ENCODE assay signal across 9 mouse cellular contexts in genomic region chr13:52583943-52584562, GRCm38 (mm10). TPM values are rescaled to one million over a fixed set of nuclear protein-coding genes. Genes with fewer than 3 reads are reported as not detected.
DNase-seq lines count a peak whose midpoint lies in the region; ATAC-seq and TF ChIP-seq lines count a peak whose summit lies in the region.
"Had no signal": no experiment of that assay in that cellular context is flagged by ENCODE, and none has a peak within 500 bp of the region (broad histone marks: within the 10 kb centered on the region; RNA-seq: fewer than 3 reads in every experiment).

No protein-coding gene starts in this region.

- H3K4me3 ChIP-seq in forebrain, embryonic 10.5 days: peak overlapping the region; percentile 65
- no peak overlapping the region for H3K4me3 ChIP-seq in forebrain, embryonic 16.5 days (replicated peaks; ENCODE audit: low read length)
- no peak overlapping the region for H3K4me3 ChIP-seq in neural tube, embryonic 11.5 days (ENCODE audit: low read depth, low read length)
- peak overlapping the region; percentile 66 for H3K4me3 ChIP-seq in limb, embryonic 14.5 days (replicated peaks; ENCODE audit: low read length)
- peak overlapping the region; percentile 66 for H3K4me3 ChIP-seq in stomach, embryonic 15.5 days (replicated peaks)

- no peaks in the 10 kb centered on the region for H3K36me3 ChIP-seq in forebrain, embryonic 10.5 days (replicated peaks)
- no peaks in the 10 kb centered on the region for H3K36me3 ChIP-seq in forebrain, embryonic 16.5 days (ENCODE audit: control insufficient read depth, insufficient read depth)
- H3K36me3 ChIP-seq in neural tube, embryonic 11.5 days (ENCODE audit: control insufficient read depth, insufficient read depth, low read length): no peaks in the 10 kb centered on the region
- H3K36me3 ChIP-seq in limb, embryonic 14.5 days (ENCODE audit: control insufficient read depth, insufficient read depth, low read length): no peaks in the 10 kb centered on the region
- no peaks in the 10 kb centered on the region for H3K36me3 ChIP-seq in stomach, embryonic 15.5 days

- 29% methylated on average over 13 of the region's 13 CpGs for WGBS in forebrain, embryonic 10.5 days
- 27% methylated on average over 13 of the region's 13 CpGs for WGBS in forebrain, embryonic 16.5 days
- 25% methylated on average over 13 of the region's 13 CpGs for WGBS in neural tube, embryonic 11.5 days
- 22% methylated on average over 13 of the region's 13 CpGs for WGBS in limb, embryonic 14.5 days
- WGBS in stomach, embryonic 15.5 days: 22% methylated on average over 13 of the region's 13 CpGs

- no peak for TF ChIP-seq POLR2A in limb, embryonic 14.5 days (IDR thresholded peaks at IDR 0.05; ENCODE audit: borderline replicate concordance, extremely low read depth, insufficient read depth, insufficient read length)

- H3K9ac ChIP-seq in forebrain, embryonic 16.5 days (replicated peaks; ENCODE audit: low read depth, low read length): no peak overlapping the region
- no peak overlapping the region for H3K9ac ChIP-seq in neural tube, embryonic 11.5 days (ENCODE audit: low read length)
- no peak overlapping the region for H3K9ac ChIP-seq in limb, embryonic 14.5 days (ENCODE audit: low read depth, low read length, severe bottlenecking)
- H3K9ac ChIP-seq in stomach, embryonic 15.5 days: no peak overlapping the region

- ATAC-seq in forebrain, embryonic 16.5 days: no peak
- no peak for ATAC-seq in neural tube, embryonic 11.5 days (ENCODE audit: insufficient read depth, low FRiP score, low TSS enrichment)
- no peak for ATAC-seq in limb, embryonic 14.5 days (ENCODE audit: low FRiP score, low read depth)
- ATAC-seq in stomach, embryonic 15.5 days (ENCODE audit: insufficient read depth, low FRiP score, low read depth): no peak

- H3K9me3 ChIP-seq in forebrain, embryonic 10.5 days: no peaks in the 10 kb centered on the region
- H3K9me3 ChIP-seq in forebrain, embryonic 16.5 days (ENCODE audit: control insufficient read depth, low read length): no peaks in the 10 kb centered on the region
- H3K9me3 ChIP-seq in neural tube, embryonic 11.5 days (ENCODE audit: control insufficient read depth, low read length): no peaks in the 10 kb centered on the region
- no peaks in the 10 kb centered on the region for H3K9me3 ChIP-seq in limb, embryonic 14.5 days (ENCODE audit: control insufficient read depth, low read length)
- H3K9me3 ChIP-seq in stomach, embryonic 15.5 days: no peaks in the 10 kb centered on the region

- peaks cover 9% of the 10 kb centered on the region for H3K4me1 ChIP-seq in forebrain, embryonic 10.5 days
- peaks cover 9% of the 10 kb centered on the region for H3K4me1 ChIP-seq in forebrain, embryonic 16.5 days (replicated peaks; ENCODE audit: control insufficient read depth, insufficient read depth, low read length)
- no peaks in the 10 kb centered on the region for H3K4me1 ChIP-seq in neural tube, embryonic 11.5 days (ENCODE audit: control insufficient read depth, insufficient read depth, low read length)
- H3K4me1 ChIP-seq in limb, embryonic 14.5 days (ENCODE audit: control insufficient read depth, insufficient read depth, low read length): no peaks in the 10 kb centered on the region
- H3K4me1 ChIP-seq in stomach, embryonic 15.5 days: no peaks in the 10 kb centered on the region

- DNase-seq in forebrain, embryonic 10.5 days (ENCODE audit: extremely low spot score, low spot score): no peak
- DNase-seq in neural tube, embryonic 11.5 days (ENCODE audit: low spot score): no peak
- DNase-seq in neural tube, embryonic 10.5 days (ENCODE audit: extremely low spot score, low spot score): no peak
- DNase-seq in limb, embryonic 14.5 days (ENCODE audit: low spot score): no peak
- no peak for DNase-seq in urinary bladder, postnatal 4 days (ENCODE audit: low spot score in 2 of 2)
- no peak for DNase-seq in c-Kit-positive CD71-positive TER-119-positive erythroid progenitor cells, embryonic 14.5 days (ENCODE audit: low spot score)
- DNase-seq: adrenal gland, adult 8-10 months had no signal

- no peak overlapping the region for H3K27ac ChIP-seq in forebrain, embryonic 10.5 days
- H3K27ac ChIP-seq in forebrain, embryonic 16.5 days (ENCODE audit: low read length): no peak overlapping the region
- H3K27ac ChIP-seq in neural tube, embryonic 11.5 days (ENCODE audit: low read depth, low read length): no peak overlapping the region
- no peak overlapping the region for H3K27ac ChIP-seq in limb, embryonic 14.5 days (replicated peaks; ENCODE audit: low read depth, low read length)
- H3K27ac ChIP-seq in stomach, embryonic 15.5 days: no peak overlapping the region

- H3K27me3 ChIP-seq in forebrain, embryonic 10.5 days (ENCODE audit: poor library complexity, severe bottlenecking): peaks cover 46% of the 10 kb centered on the region
- H3K27me3 ChIP-seq in forebrain, embryonic 16.5 days (replicated peaks; ENCODE audit: control insufficient read depth, insufficient read depth, low read length): peaks cover 22% of the 10 kb centered on the region
- H3K27me3 ChIP-seq in neural tube, embryonic 11.5 days (ENCODE audit: control insufficient read depth, insufficient read depth, low read length): peaks cover 4% of the 10 kb centered on the region; the same call in 1 of the 2 replicates
- H3K27me3 ChIP-seq in limb, embryonic 14.5 days (ENCODE audit: control insufficient read depth, insufficient read depth, low read length): peaks cover 6% of the 10 kb centered on the region
- H3K27me3 ChIP-seq in stomach, embryonic 15.5 days (replicated peaks): no peaks in the 10 kb centered on the region

- H3K4me2 ChIP-seq in forebrain, embryonic 16.5 days (ENCODE audit: low read length): no peak overlapping the region; the same call in 1 of the 2 replicates
- H3K4me2 ChIP-seq in neural tube, embryonic 11.5 days (ENCODE audit: low read depth): peak overlapping the region; percentile 83; the same call in 1 of the 2 replicates
- H3K4me2 ChIP-seq in limb, embryonic 14.5 days (replicated peaks; ENCODE audit: low read depth, low read length, severe bottlenecking): peak overlapping the region; percentile 95; the same call in 1 of the 2 replicates
- H3K4me2 ChIP-seq in stomach, embryonic 15.5 days: peak overlapping the region; percentile 98

RNA-seq across cellular contexts. Expression of gene Syk, which starts 1.1 kb away (rescaled TPM):
- polyA plus RNA-seq in forebrain, embryonic 10.5 days (2016; fragmentation: Nextera tagmentation; extraction: Ambion mirVana): 2.1 and 2.3 TPM in 2 replicates
- 1.3 TPM in 2 replicates for polyA plus RNA-seq in forebrain, embryonic 16.5 days (2015; fragmentation: Nextera tagmentation; extraction: Ambion mirVana)
- 3.8 and 3.9 TPM in 2 replicates for polyA plus RNA-seq in neural tube, embryonic 11.5 days (2014; fragmentation: Nextera tagmentation; extraction: Ambion mirVana)
- polyA plus RNA-seq in limb, embryonic 14.5 days (2012; rRNA removed): 3.0 and 3.3 TPM in 2 replicates
- polyA plus RNA-seq in limb, embryonic 14.5 days (2014; fragmentation: Nextera tagmentation; extraction: Ambion mirVana): 3.5 and 3.6 TPM in 2 replicates
- 3.7 TPM in 2 replicates for polyA plus RNA-seq in stomach, embryonic 15.5 days (2015; fragmentation: Nextera tagmentation; extraction: Ambion mirVana)

RNA-seq across cellular contexts. Expression of gene Diras2, which starts 53.0 kb away (rescaled TPM):
- 0.02 and 0.05 TPM in 2 replicates for polyA plus RNA-seq in forebrain, embryonic 10.5 days (2016; fragmentation: Nextera tagmentation; extraction: Ambion mirVana)
- polyA plus RNA-seq in forebrain, embryonic 16.5 days (2015; fragmentation: Nextera tagmentation; extraction: Ambion mirVana): 3.7 and 4.3 TPM in 2 replicates
- 0.15 and 0.19 TPM in 2 replicates for polyA plus RNA-seq in neural tube, embryonic 11.5 days (2014; fragmentation: Nextera tagmentation; extraction: Ambion mirVana)
- polyA plus RNA-seq in limb, embryonic 14.5 days (2012; rRNA removed): 0.70 and 1.2 TPM in 2 replicates
- polyA plus RNA-seq in limb, embryonic 14.5 days (2014; fragmentation: Nextera tagmentation; extraction: Ambion mirVana): 0.15 and 0.19 TPM in 2 replicates
- 0.55 and 0.72 TPM in 2 replicates for polyA plus RNA-seq in stomach, embryonic 15.5 days (2015; fragmentation: Nextera tagmentation; extraction: Ambion mirVana)

Comparison
In these comparisons a context has a peak if more than half of its experiments do, and no peak if none do; other contexts are left out.
1. H3K4me3 ChIP-seq: peak in forebrain, embryonic 10.5 days (single experiment), limb, embryonic 14.5 days (single experiment) and stomach, embryonic 15.5 days (single experiment); none in forebrain, embryonic 16.5 days (single experiment) and neural tube, embryonic 11.5 days (single experiment).